Mouse (Mus musculus) midbrain, embryonic 12.5 days (tissue): ENCODE measurements around the gene Gm10118. TPM values are rescaled to one million over a fixed set of nuclear protein-coding genes. Genes with fewer than 3 reads are reported as not detected.

Experiments used
- ATAC-seq: fragments of 200-750 bp; cut with Nextera tagmentation; 2 replicates; pipeline ENCODE4 v1.8.0; 2017; ENCODE audit warnings: low read depth, moderate TSS enrichment, moderate library complexity; ENCODE audit not compliant: low FRiP score
- H3K27ac ChIP-seq: fragments of 300-500 bp; sonication (generic); replicated peaks from 2 replicates; pipeline ENCODE4 v1.5.1; 2016; ENCODE audit warnings: mild to moderate bottlenecking
- H3K27me3 ChIP-seq: fragments of 300-500 bp; sonication (generic); 2 replicates; pipeline ENCODE4 v1.6.1; 2016; ENCODE audit warnings: mild to moderate bottlenecking
- H3K36me3 ChIP-seq: fragments of 300-500 bp; sonication (generic); 2 replicates; pipeline ENCODE4 v1.6.1; 2016
- H3K4me1 ChIP-seq: fragments of 300-500 bp; sonication (generic); 2 replicates; pipeline ENCODE4 v1.6.1; 2016
- H3K4me2 ChIP-seq: fragments of 300-500 bp; sonication (generic); replicated peaks from 2 replicates; pipeline ENCODE4 v1.6.1; 2016; ENCODE audit warnings: mild to moderate bottlenecking, moderate library complexity
- H3K4me3 ChIP-seq: fragments of 300-500 bp; sonication (generic); 2 replicates; pipeline ENCODE4 v1.5.1; 2016; ENCODE audit warnings: mild to moderate bottlenecking
- H3K9ac ChIP-seq: fragments of 300-500 bp; sonication (generic); replicated peaks from 2 replicates; pipeline ENCODE4 v1.6.1; 2016; ENCODE audit warnings: mild to moderate bottlenecking, moderate library complexity
- H3K9me3 ChIP-seq: fragments of 300-500 bp; sonication (generic); 2 replicates; pipeline ENCODE4 v1.6.1; 2016; ENCODE audit warnings: mild to moderate bottlenecking
- WGBS: fragments of 180-500 bp; shearing (Covaris S2); methylation state at CpG from one replicate; pipeline ENCODE4 v1.1.7; 2016; 5-methylcytosine and 5-hydroxymethylcytosine counted together
- polyA plus RNA-seq: library from polyadenylated mRNA; unstranded; fragments of >200 nt; fragmentation: Nextera tagmentation; extraction: Ambion mirVana; gene quantifications from 2 replicates; pipeline ENCODE4 v1.2.1, GENCODE M21; 2016

The Gm10118 gene
- polyA plus RNA-seq: 0.15 and 0.17 TPM in 2 replicates

- Histone ChIP-seq H3K9ac (no peak within 1 kb of the TSS), H3K9me3 (no peaks in the 10 kb centered on the region), H3K36me3 (no peaks in the 10 kb centered on the region), H3K27ac (no peak within 1 kb of the TSS), H3K4me3 (no peak within 1 kb of the TSS), H3K4me2 (no peak within 1 kb of the TSS), H3K27me3 (no peaks in the 10 kb centered on the region), H3K4me1 (peaks cover 2% of the 10 kb centered on the region; the same call in 1 of the 2 replicates)
- ATAC-seq: no peak
These were observed at the start of gene Gm10118 for GRCm38 (mm10) chr10:63927334-63927733. Gene Gm10118, minus strand, starts transcription at chr10:63927434.

DNA sequence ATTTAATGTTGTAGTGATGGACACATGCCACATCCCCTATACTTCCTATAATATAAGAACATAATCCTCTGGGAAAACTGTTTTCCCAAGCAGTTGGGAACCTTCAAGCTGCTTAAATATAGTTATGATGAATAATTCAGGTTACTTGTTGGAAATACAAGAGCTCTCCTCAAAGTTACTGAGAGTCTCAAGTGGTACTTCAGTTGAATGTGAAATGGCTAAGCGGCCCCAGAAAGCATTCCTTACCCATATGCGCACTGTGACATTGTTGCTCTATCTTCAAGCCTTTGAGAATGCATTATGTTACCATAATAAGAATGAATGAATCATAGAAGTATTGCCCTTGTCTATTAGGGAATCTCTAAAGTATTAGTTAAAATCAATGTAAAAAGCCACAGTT, 45.1 kb upstream of the Gm10118 start:
- ATAC-seq: no peak
- Histone ChIP-seq H3K27me3 (no peaks in the 10 kb centered on the region), H3K4me2 (no peak overlapping the region), H3K9ac (no peak overlapping the region), H3K4me3 (no peak overlapping the region), H3K4me1 (no peaks in the 10 kb centered on the region), H3K36me3 (no peaks in the 10 kb centered on the region), H3K27ac (no peak overlapping the region), H3K9me3 (no peaks in the 10 kb centered on the region)
- whole genome bisulfite sequencing: 82% methylated on average over 2 of the region's 2 CpGs

- no peaks in the 10 kb centered on the region for H3K27me3 ChIP-seq
- H3K36me3 ChIP-seq: no peaks in the 10 kb centered on the region
- 28% methylated on average over 6 of the region's 7 CpGs for WGBS
- peak; percentile 38; the same call in 1 of the 2 replicates for ATAC-seq
- H3K4me2 ChIP-seq: no peak overlapping the region
- no peak overlapping the region for H3K4me3 ChIP-seq
- 0 out of 2 replicates have a peak, but pooled peaks cover 5% of the 10 kb centered on the region for H3K4me1 ChIP-seq
- no peak overlapping the region for H3K27ac ChIP-seq
- no peak overlapping the region for H3K9ac ChIP-seq
- H3K9me3 ChIP-seq: no peaks in the 10 kb centered on the region
These were observed 27.2 kb upstream of the Gm10118 start for GRCm38 (mm10) chr10:63954308-63954930.

DNA sequence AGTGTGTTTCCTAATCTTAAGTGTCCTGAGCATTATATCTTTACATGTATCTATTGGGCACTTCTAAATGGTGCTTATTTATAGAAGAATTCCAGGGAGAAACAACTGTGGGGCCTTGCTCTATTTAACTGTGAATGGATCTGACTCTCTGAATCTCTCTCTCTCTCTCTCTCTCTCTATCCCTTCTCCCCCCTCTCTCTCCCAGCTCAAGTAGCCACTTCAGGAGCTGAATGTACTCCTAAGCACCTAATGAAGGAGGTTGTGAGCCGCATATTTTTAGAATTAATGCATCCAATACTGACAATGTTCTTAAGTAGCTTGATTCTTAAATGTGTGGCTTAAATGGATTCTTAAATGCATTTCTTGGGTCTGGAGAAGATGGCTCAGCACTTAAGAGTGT, 24.2 kb upstream of the Gm10118 start:
- 81% methylated on average over 1 of the region's 1 CpGs for WGBS
- Histone ChIP-seq H3K4me3 (no peak overlapping the region), H3K36me3 (no peaks in the 10 kb centered on the region), H3K27ac (no peak overlapping the region), H3K4me1 (0 out of 2 replicates have a peak, but pooled peaks cover 5% of the 10 kb centered on the region), H3K9me3 (no peaks in the 10 kb centered on the region), H3K9ac (no peak overlapping the region), H3K4me2 (no peak overlapping the region), H3K27me3 (no peaks in the 10 kb centered on the region)
- no peak for ATAC-seq

GRCm38 (mm10) chr10:63950867-63951266, 23.6 kb upstream of the Gm10118 start:
- Histone ChIP-seq H3K9me3 (no peaks in the 10 kb centered on the region), H3K4me2 (no peak overlapping the region), H3K27ac (no peak overlapping the region), H3K36me3 (no peaks in the 10 kb centered on the region), H3K4me3 (no peak overlapping the region), H3K9ac (no peak overlapping the region), H3K4me1 (0 out of 2 replicates have a peak, but pooled peaks cover 5% of the 10 kb centered on the region), H3K27me3 (no peaks in the 10 kb centered on the region)
- 77% methylated on average over 8 of the region's 8 CpGs for WGBS
- no peak for ATAC-seq

- Histone ChIP-seq H3K36me3 (no peaks in the 10 kb centered on the region), H3K9me3 (no peaks in the 10 kb centered on the region), H3K9ac (no peak overlapping the region), H3K4me3 (no peak overlapping the region), H3K4me2 (no peak overlapping the region), H3K27me3 (no peaks in the 10 kb centered on the region), H3K27ac (no peak overlapping the region), H3K4me1 (no peaks in the 10 kb centered on the region)
- ATAC-seq: no peak
- WGBS: 71% methylated on average over 4 of the region's 4 CpGs
These were observed 20.0 kb upstream of the Gm10118 start for GRCm38 (mm10) chr10:63947266-63947665.

DNA sequence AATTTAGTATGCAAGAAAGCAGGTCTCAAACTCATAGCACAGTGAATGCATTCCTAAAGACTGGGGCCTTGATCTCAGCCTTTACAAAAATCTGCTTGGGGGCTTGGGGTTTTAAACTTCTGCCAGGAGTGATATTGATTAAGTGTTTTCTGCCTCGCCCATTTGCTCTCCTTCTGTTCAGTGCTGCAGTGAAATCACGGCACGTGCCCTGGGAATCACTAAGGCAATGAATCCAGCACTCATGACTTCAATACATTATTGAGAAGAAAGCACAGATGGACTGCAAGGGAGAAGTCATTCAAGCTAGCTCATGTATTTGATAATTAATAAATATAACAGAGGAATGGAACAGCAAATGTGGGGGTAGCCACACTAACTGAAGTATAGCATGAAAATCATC, 18.3 kb upstream of the Gm10118 start:
- 84% methylated on average over 3 of the region's 3 CpGs for WGBS
- ATAC-seq: no peak
- H3K36me3 ChIP-seq: no peaks in the 10 kb centered on the region

GRCm38 (mm10) chr10:63933946-63934345, 6.7 kb upstream of the Gm10118 start:
- ATAC-seq: no peak
- H3K4me3 ChIP-seq: no peak overlapping the region
- H3K4me1 ChIP-seq: peaks cover under 1% of the 10 kb centered on the region; the same call in 1 of the 2 replicates
- 76% methylated on average over 5 of the region's 5 CpGs for WGBS
- no peak overlapping the region for H3K4me2 ChIP-seq
- H3K9me3 ChIP-seq: no peaks in the 10 kb centered on the region
- no peak overlapping the region for H3K27ac ChIP-seq
- H3K36me3 ChIP-seq: no peaks in the 10 kb centered on the region
- no peak overlapping the region for H3K9ac ChIP-seq
- no peaks in the 10 kb centered on the region for H3K27me3 ChIP-seq

More for the DNA sequence above, 18.3 kb upstream of the Gm10118 start:
- no peaks in the 10 kb centered on the region for H3K4me1 ChIP-seq
- no peak overlapping the region for H3K4me2 ChIP-seq
- no peak overlapping the region for H3K4me3 ChIP-seq
- H3K9ac ChIP-seq: no peak overlapping the region
- H3K27ac ChIP-seq: no peak overlapping the region
- no peaks in the 10 kb centered on the region for H3K27me3 ChIP-seq
- H3K9me3 ChIP-seq: no peaks in the 10 kb centered on the region

DNA sequence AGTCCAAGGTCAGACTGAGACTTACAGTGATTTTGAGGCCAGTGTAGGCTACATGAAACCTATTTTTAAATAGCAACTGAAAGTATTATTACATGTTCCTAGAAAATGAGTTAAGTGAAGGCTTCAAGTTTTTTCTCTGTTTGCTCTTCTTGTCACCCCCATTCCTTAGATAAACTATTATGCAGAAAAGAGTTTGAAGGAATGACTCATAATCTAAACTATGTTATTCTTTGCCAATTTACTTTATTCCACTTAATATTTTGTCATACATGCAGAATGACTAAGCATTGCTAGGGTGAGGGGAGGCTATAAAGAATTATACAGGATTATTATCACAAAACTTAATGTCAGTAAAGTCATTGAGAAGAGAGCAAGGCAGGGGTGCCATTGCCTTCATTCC, 18.4 kb downstream of the Gm10118 start:
- 0 out of 2 replicates have a peak, but pooled peaks cover 2% of the 10 kb centered on the region for H3K9me3 ChIP-seq
- ATAC-seq: no peak
- no peaks in the 10 kb centered on the region for H3K36me3 ChIP-seq
- no peak overlapping the region for H3K4me3 ChIP-seq
- no peaks in the 10 kb centered on the region for H3K27me3 ChIP-seq
- H3K4me1 ChIP-seq: no peaks in the 10 kb centered on the region
- H3K9ac ChIP-seq: no peak overlapping the region
- H3K27ac ChIP-seq: no peak overlapping the region
- H3K4me2 ChIP-seq: no peak overlapping the region

- H3K9me3 ChIP-seq: no peaks in the 10 kb centered on the region
- H3K4me1 ChIP-seq: no peaks in the 10 kb centered on the region
- no peaks in the 10 kb centered on the region for H3K27me3 ChIP-seq
- H3K36me3 ChIP-seq: no peaks in the 10 kb centered on the region
- no peak overlapping the region for H3K9ac ChIP-seq
- no peak overlapping the region for H3K27ac ChIP-seq
- ATAC-seq: no peak
- no peak overlapping the region for H3K4me2 ChIP-seq
- H3K4me3 ChIP-seq: no peak overlapping the region
These were observed 27.3 kb downstream of the Gm10118 start for GRCm38 (mm10) chr10:63899891-63900290.

DNA sequence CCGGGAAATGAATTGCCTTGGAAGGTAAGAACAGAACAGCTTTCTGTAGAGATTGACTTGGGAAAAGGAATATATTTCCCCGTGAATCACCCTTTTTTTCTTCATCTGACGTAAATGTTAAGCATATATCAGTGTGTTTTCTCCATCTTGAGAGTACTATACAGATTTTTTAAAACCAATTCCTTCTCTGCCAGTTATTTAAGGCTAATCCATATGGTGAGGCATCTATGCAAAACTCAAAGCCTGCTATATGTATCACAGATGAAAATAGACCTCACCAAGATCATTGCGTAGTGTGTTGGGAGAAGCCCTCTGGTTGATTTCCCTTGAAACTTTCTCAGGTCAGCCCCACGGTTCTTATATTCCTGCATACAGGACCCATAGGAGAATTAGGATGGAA, 32.6 kb downstream of the Gm10118 start:
- 90% methylated on average over 5 of the region's 5 CpGs for WGBS
- ATAC-seq: no peak

GRCm38 (mm10) chr10:63886449-63887088, 40.7 kb downstream of the Gm10118 start:
- Histone ChIP-seq H3K9ac (no peak overlapping the region), H3K4me2 (no peak overlapping the region), H3K4me1 (no peaks in the 10 kb centered on the region), H3K4me3 (no peak overlapping the region), H3K36me3 (no peaks in the 10 kb centered on the region), H3K27ac (no peak overlapping the region), H3K27me3 (no peaks in the 10 kb centered on the region), H3K9me3 (0 out of 2 replicates have a peak, but pooled peaks cover 3% of the 10 kb centered on the region)
- ATAC-seq: no peak
- WGBS: 91% methylated on average over 23 of the region's 23 CpGs

More for the DNA sequence above, 32.6 kb downstream of the Gm10118 start:
- Histone ChIP-seq H3K27me3 (no peaks in the 10 kb centered on the region), H3K9me3 (no peaks in the 10 kb centered on the region), H3K4me2 (no peak overlapping the region), H3K4me3 (no peak overlapping the region), H3K36me3 (no peaks in the 10 kb centered on the region), H3K4me1 (no peaks in the 10 kb centered on the region), H3K27ac (no peak overlapping the region), H3K9ac (no peak overlapping the region)
